Mouse (Mus musculus) macrophage (primary cell): ENCODE data around the gene Clnk. TPM values are rescaled to one million over a fixed set of nuclear protein-coding genes. Genes with fewer than 3 reads are reported as not detected.

ENCODE experiments used
- H3K27ac ChIP-seq: fragments of 350-480 bp; formaldehyde crosslinking; 2 replicates; pipeline ENCODE4 v1.9.0; 2021
- H3K36me3 ChIP-seq: fragments of 350-480 bp; formaldehyde crosslinking; 2 replicates; pipeline ENCODE4 v1.9.0; 2021; ENCODE audit errors: inconsistent target
- H3K4me3 ChIP-seq: fragments of 350-480 bp; formaldehyde crosslinking; 2 replicates; pipeline ENCODE4 v1.9.0; 2021; ENCODE audit errors: inconsistent target
- H3K79me2 ChIP-seq: fragments of 350-480 bp; formaldehyde crosslinking; 2 replicates; pipeline ENCODE4 v1.9.0; 2021; ENCODE audit errors: inconsistent target
- WGBS: methylation state at CpG from one replicate; pipeline ENCODE4 v1.1.7; 2026; ENCODE audit warnings: inconsistent platforms; ENCODE audit not compliant: missing documents; 5-methylcytosine and 5-hydroxymethylcytosine counted together
- polyA plus RNA-seq: library from polyadenylated mRNA; stranded (reverse); fragments of 250-400 nt; gene quantifications from 3 replicates; pipeline ENCODE4 v1.2.4, GENCODE M21; 2018; ENCODE audit warnings: inconsistent platforms

Gene Clnk
- polyA plus RNA-seq, 1 experiment from 2014 or later: not detected

GRCm38 (mm10) chr5:38752749-38753148, 123.9 kb downstream of the Clnk start:
- WGBS: 72% methylated on average over 4 of the region's 4 CpGs
- Histone ChIP-seq H3K27ac (no peak overlapping the region), H3K4me3 (no peak overlapping the region), H3K36me3 (no peaks in the 10 kb centered on the region), H3K79me2 (no peaks in the 10 kb centered on the region)

- no peak overlapping the region for H3K4me3 ChIP-seq
- no peaks in the 10 kb centered on the region for H3K79me2 ChIP-seq
- no peaks in the 10 kb centered on the region for H3K36me3 ChIP-seq
- no peak overlapping the region for H3K27ac ChIP-seq
- WGBS: 93% methylated on average over 10 of the region's 11 CpGs
These were observed 167.6 kb downstream of the Clnk start for GRCm38 (mm10) chr5:38708940-38709581.

- Histone ChIP-seq H3K27ac (no peak overlapping the region), H3K79me2 (no peaks in the 10 kb centered on the region), H3K36me3 (no peaks in the 10 kb centered on the region), H3K4me3 (no peak overlapping the region)
- WGBS: 33% methylated on average over 7 of the region's 7 CpGs
These were observed 169.1 kb downstream of the Clnk start for GRCm38 (mm10) chr5:38707364-38708075.

- no peaks in the 10 kb centered on the region for H3K79me2 ChIP-seq
- no peaks in the 10 kb centered on the region for H3K36me3 ChIP-seq
- H3K27ac ChIP-seq: no peak overlapping the region
- 97% methylated on average over 6 of the region's 6 CpGs for WGBS
- no peak overlapping the region for H3K4me3 ChIP-seq
These were observed 173.7 kb downstream of the Clnk start for GRCm38 (mm10) chr5:38702941-38703340.

- Histone ChIP-seq H3K27ac (no peak overlapping the region), H3K79me2 (no peaks in the 10 kb centered on the region), H3K36me3 (no peaks in the 10 kb centered on the region), H3K4me3 (no peak overlapping the region)
- WGBS: 94% methylated on average over 2 of the region's 2 CpGs
These were observed 174.5 kb downstream of the Clnk start for GRCm38 (mm10) chr5:38702091-38702490.

- H3K4me3 ChIP-seq: no peak overlapping the region
- WGBS: 86% methylated on average over 5 of the region's 5 CpGs
- H3K36me3 ChIP-seq: no peaks in the 10 kb centered on the region
- no peaks in the 10 kb centered on the region for H3K79me2 ChIP-seq
- no peak overlapping the region for H3K27ac ChIP-seq
These were observed 178.1 kb downstream of the Clnk start for GRCm38 (mm10) chr5:38698466-38698865.

GRCm38 (mm10) chr5:38698046-38698445, 178.6 kb downstream of the Clnk start:
- WGBS: 38% methylated on average over 3 of the region's 3 CpGs
- no peak overlapping the region for H3K27ac ChIP-seq
- H3K4me3 ChIP-seq: no peak overlapping the region
- no peaks in the 10 kb centered on the region for H3K79me2 ChIP-seq
- no peaks in the 10 kb centered on the region for H3K36me3 ChIP-seq

GRCm38 (mm10) chr5:38696616-38697375, 179.8 kb downstream of the Clnk start:
- no peak overlapping the region for H3K4me3 ChIP-seq
- no peak overlapping the region for H3K27ac ChIP-seq
- WGBS: 84% methylated on average over 8 of the region's 8 CpGs
- no peaks in the 10 kb centered on the region for H3K79me2 ChIP-seq
- no peaks in the 10 kb centered on the region for H3K36me3 ChIP-seq

GRCm38 (mm10) chr5:38692859-38693258, 183.8 kb downstream of the Clnk start:
- no peak overlapping the region for H3K27ac ChIP-seq
- WGBS: 98% methylated on average over 6 of the region's 6 CpGs

GRCm38 (mm10) chr5:38689186-38689585, 187.4 kb downstream of the Clnk start:
- no peak overlapping the region for H3K27ac ChIP-seq
- H3K4me3 ChIP-seq: no peak overlapping the region
- no peaks in the 10 kb centered on the region for H3K79me2 ChIP-seq
- no peaks in the 10 kb centered on the region for H3K36me3 ChIP-seq
- WGBS: 94% methylated on average over 6 of the region's 6 CpGs

More at GRCm38 (mm10) chr5:38692859-38693258, 183.8 kb downstream of the Clnk start:
- Histone ChIP-seq H3K79me2 (no peaks in the 10 kb centered on the region), H3K36me3 (no peaks in the 10 kb centered on the region), H3K4me3 (no peak overlapping the region)

GRCm38 (mm10) chr5:38687694-38688093, 188.9 kb downstream of the Clnk start:
- Histone ChIP-seq H3K27ac (no peak overlapping the region), H3K79me2 (no peaks in the 10 kb centered on the region), H3K36me3 (no peaks in the 10 kb centered on the region), H3K4me3 (no peak overlapping the region)
- 82% methylated on average over 1 of the region's 1 CpGs for WGBS

GRCm38 (mm10) chr5:38684164-38684911, 192.3 kb downstream of the Clnk start, which contains the start of gene Zfp518b:
Gene Zfp518b, minus strand, starts transcription at chr5:38684826.
- peak within 1 kb of the TSS; percentile 28 for H3K4me3 ChIP-seq
- peaks cover 7% of the 10 kb centered on the region; the same call in 1 of the 2 replicates for H3K36me3 ChIP-seq
- H3K79me2 ChIP-seq: no peaks in the 10 kb centered on the region
- no peak within 1 kb of the TSS for H3K27ac ChIP-seq
- WGBS: 2% methylated on average over 87 of the region's 89 CpGs

GRCm38 (mm10) chr5:38658836-38659235, 217.8 kb downstream of the Clnk start:
- Histone ChIP-seq H3K4me3 (no peak overlapping the region), H3K27ac (no peak overlapping the region), H3K36me3 (no peaks in the 10 kb centered on the region), H3K79me2 (no peaks in the 10 kb centered on the region)
- WGBS: 94% methylated on average over 5 of the region's 5 CpGs
